ENCODE assay signal across 16 mouse cellular contexts in the genomic region with DNA sequence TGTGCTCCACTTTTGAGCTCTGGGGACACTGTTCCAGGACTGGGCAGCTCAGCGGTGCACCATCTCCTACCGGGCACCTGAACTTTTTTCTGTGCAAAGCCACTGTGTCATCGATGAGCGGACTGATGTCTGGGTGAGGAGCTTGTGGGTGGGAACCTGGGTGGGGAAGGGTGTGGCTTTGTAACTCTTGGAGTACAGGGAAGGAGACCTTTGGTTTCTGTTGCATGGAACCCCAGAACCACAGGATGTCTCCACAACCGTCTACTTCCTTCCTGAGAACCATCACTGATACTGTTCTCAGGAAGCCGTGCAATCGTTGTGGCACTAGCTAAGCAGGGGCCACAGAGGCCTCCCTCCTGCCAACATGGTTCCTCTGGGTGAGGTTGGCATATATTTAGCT. TPM values are rescaled to one million over a fixed set of nuclear protein-coding genes. Genes with fewer than 3 reads are reported as not detected.
DNase-seq lines count a peak whose midpoint lies in the region; ATAC-seq and TF ChIP-seq lines count a peak whose summit lies in the region.
"Had no signal": no experiment of that assay in that cellular context is flagged by ENCODE, and none has a peak within 500 bp of the region (broad histone marks: within the 10 kb centered on the region; RNA-seq: fewer than 3 reads in every experiment).

No protein-coding gene starts in this region.

- H3K4me1 ChIP-seq in lung, postnatal 0 days (ENCODE audit: insufficient read depth, low read depth, low read length) = peaks cover 20% of the 10 kb centered on the region; the same call in 1 of the 2 replicates
- H3K4me1 ChIP-seq in lung, adult 2 months (ENCODE audit: control insufficient read depth, insufficient read depth, low read length) = peaks cover 16% of the 10 kb centered on the region
- H3K4me1 ChIP-seq in intestine, postnatal 0 days (replicated peaks; ENCODE audit: control insufficient read depth, insufficient read depth, low read length) = peaks cover 14% of the 10 kb centered on the region
- H3K4me1 ChIP-seq in midbrain, postnatal 0 days (ENCODE audit: insufficient read depth, low read length) = peaks cover 19% of the 10 kb centered on the region

- ATAC-seq in lung, postnatal 0 days = no peak
- no peak for ATAC-seq in intestine, postnatal 0 days
- peak; percentile 40 for ATAC-seq in monocyte, adult 5-6 weeks (replicated peaks; ENCODE audit: insufficient number of reproducible peaks, low FRiP score, low TSS enrichment, poor library complexity, severe bottlenecking)
- no peak for ATAC-seq in midbrain, postnatal 0 days (ENCODE audit: low FRiP score)
- ATAC-seq: activated CD4-positive, CD25-positive, alpha-beta regulatory T cell, adult 4 months had no signal

- TF ChIP-seq POLR2A in lung, adult 2 months (IDR thresholded peaks at IDR 0.05; ENCODE audit: borderline replicate concordance, extremely low read depth, low read depth, low read length) = no peak

- TF ChIP-seq CTCF in lung, postnatal 0 days (IDR thresholded peaks at IDR 0.05) = no peak
- TF ChIP-seq CTCF in lung, adult 2 months (IDR thresholded peaks at IDR 0.05; ENCODE audit: insufficient read depth, low read length) = no peak
- TF ChIP-seq CTCF in intestine, postnatal 0 days (IDR thresholded peaks at IDR 0.05; ENCODE audit: low read depth) = no peak
- TF ChIP-seq CTCF in midbrain, postnatal 0 days (IDR thresholded peaks at IDR 0.05) = no peak

- no peak overlapping the region for H3K4me3 ChIP-seq in lung, postnatal 0 days (ENCODE audit: low read depth, low read length)
- H3K4me3 ChIP-seq in lung, adult 2 months (replicated peaks; ENCODE audit: extremely low read depth, low read depth, low read length) = no peak overlapping the region
- no peak overlapping the region for H3K4me3 ChIP-seq in intestine, postnatal 0 days (ENCODE audit: low read depth, low read length)
- no peak overlapping the region for H3K4me3 ChIP-seq in midbrain, postnatal 0 days (ENCODE audit: low read depth, low read length)
- H3K4me3 ChIP-seq: embryonic facial prominence, embryonic 15.5 days; heart, embryonic 10.5 days; limb, embryonic 13.5 days had no signal

- no peak overlapping the region for H3K27ac ChIP-seq in lung, postnatal 0 days (ENCODE audit: low read length)
- H3K27ac ChIP-seq in intestine, postnatal 0 days (ENCODE audit: low read depth, low read length) = peak overlapping the region; percentile 89; the same call in 1 of the 2 replicates
- no peak overlapping the region for H3K27ac ChIP-seq in midbrain, postnatal 0 days (ENCODE audit: low read depth, low read length)
- H3K27ac ChIP-seq: embryonic facial prominence, embryonic 15.5 days; heart, embryonic 10.5 days; hindbrain, embryonic 14.5 days; limb, embryonic 13.5 days had no signal

- DNase-seq in lung, postnatal 0 days (ENCODE audit: low spot score) = peak; percentile 22
- no peak for DNase-seq in lung, adult 2 months
- peak; percentile 34 for DNase-seq in T-cell, adult 2 months (ENCODE audit: low spot score)
- DNase-seq in left cerebral cortex, postnatal 36 days (ENCODE audit: low spot score in 2 of 2) = no peak
- DNase-seq in midbrain, postnatal 0 days (ENCODE audit: low spot score) = no peak
- DNase-seq in kidney, adult 11 months = no peak
- DNase-seq: midbrain, embryonic 14.5 days; spleen, adult 18-20 months had no signal

- TF ChIP-seq EP300 in lung, postnatal 0 days (IDR thresholded peaks at IDR 0.05) = no peak

- WGBS in lung, postnatal 0 days = 75% methylated on average over 7 of the region's 7 CpGs
- WGBS in lung, adult 2 months = 64% methylated on average over 7 of the region's 7 CpGs
- 51% methylated on average over 7 of the region's 7 CpGs for WGBS in intestine, postnatal 0 days
- whole genome bisulfite sequencing in midbrain, postnatal 0 days = 88% methylated on average over 7 of the region's 7 CpGs

- intact Hi-C loops in left cerebral cortex, postnatal 36 days (cut with DNase I) = no loop called here

- H3K36me3 ChIP-seq in lung, postnatal 0 days (ENCODE audit: insufficient read depth, low read length) = peaks cover 10% of the 10 kb centered on the region; the same call in 1 of the 2 replicates
- H3K36me3 ChIP-seq in intestine, postnatal 0 days (ENCODE audit: control insufficient read depth, insufficient read depth) = peaks cover 20% of the 10 kb centered on the region
- H3K36me3 ChIP-seq in midbrain, postnatal 0 days (ENCODE audit: insufficient read depth, low read length) = peaks cover 26% of the 10 kb centered on the region

- no peaks in the 10 kb centered on the region for H3K9me3 ChIP-seq in lung, postnatal 0 days (ENCODE audit: low read length)
- H3K9me3 ChIP-seq in intestine, postnatal 0 days (ENCODE audit: control insufficient read depth) = no peaks in the 10 kb centered on the region
- no peaks in the 10 kb centered on the region for H3K9me3 ChIP-seq in midbrain, postnatal 0 days (ENCODE audit: low read length)
- H3K9me3 ChIP-seq: embryonic facial prominence, embryonic 15.5 days; heart, embryonic 10.5 days; limb, embryonic 13.5 days had no signal

- no peaks in the 10 kb centered on the region for H3K27me3 ChIP-seq in lung, postnatal 0 days (replicated peaks; ENCODE audit: insufficient read depth, low read length)
- H3K27me3 ChIP-seq in intestine, postnatal 0 days (replicated peaks; ENCODE audit: control insufficient read depth, insufficient read depth, low read length) = no peaks in the 10 kb centered on the region
- no peaks in the 10 kb centered on the region for H3K27me3 ChIP-seq in midbrain, postnatal 0 days (ENCODE audit: insufficient read depth, low read length)

- H3K4me2 ChIP-seq in lung, postnatal 0 days (replicated peaks; ENCODE audit: low read depth, low read length) = no peak overlapping the region
- peak overlapping the region; percentile 9; the same call in 1 of the 2 replicates for H3K4me2 ChIP-seq in intestine, postnatal 0 days (replicated peaks; ENCODE audit: low read depth)
- no peak overlapping the region for H3K4me2 ChIP-seq in midbrain, postnatal 0 days (ENCODE audit: low read depth, low read length, poor library complexity, severe bottlenecking)
- H3K4me2 ChIP-seq: embryonic facial prominence, embryonic 15.5 days; hindbrain, embryonic 14.5 days; limb, embryonic 13.5 days had no signal

- no peak overlapping the region for H3K9ac ChIP-seq in lung, postnatal 0 days (replicated peaks; ENCODE audit: low read depth)
- no peak overlapping the region for H3K9ac ChIP-seq in intestine, postnatal 0 days (ENCODE audit: low read depth, low read length)
- no peak overlapping the region for H3K9ac ChIP-seq in midbrain, postnatal 0 days (replicated peaks; ENCODE audit: low read length, poor library complexity, severe bottlenecking)
- H3K9ac ChIP-seq: embryonic facial prominence, embryonic 15.5 days; hindbrain, embryonic 14.5 days; limb, embryonic 13.5 days had no signal

RNA-seq across cellular contexts. Expression of gene Stk16, which starts 2.5 kb away (rescaled TPM):
- 75.8 and 77.0 TPM in 2 replicates for polyA plus RNA-seq in lung, postnatal 0 days (2015; fragmentation: Nextera tagmentation; extraction: Ambion mirVana)
- polyA plus RNA-seq in lung, adult 2 months (2012; rRNA removed) = 130 and 140 TPM in 2 replicates
- polyA plus RNA-seq in intestine, postnatal 0 days (2015; fragmentation: Nextera tagmentation; extraction: Ambion mirVana) = 50.5 and 54.4 TPM in 2 replicates
- 35.5 to 62.5 TPM (median 42.0 TPM) in 3 replicates for total RNA-seq in monocyte, adult 5-6 weeks (2017)
- 10 to 100 TPM; 80.3 to 85.9 TPM for total RNA-seq in left cerebral cortex, postnatal 36 days (2021)
- 98.8 and 130 TPM in 2 replicates for total RNA-seq in midbrain, postnatal 0 days (2014; rRNA removed)
- 111 and 113 TPM in 2 replicates for polyA plus RNA-seq in midbrain, postnatal 0 days (2015; fragmentation: Nextera tagmentation; extraction: Ambion mirVana)

RNA-seq across cellular contexts. Expression of gene Glb1l, which starts 2.5 kb away (rescaled TPM):
- 8.6 and 10.1 TPM in 2 replicates for polyA plus RNA-seq in lung, postnatal 0 days (2015; fragmentation: Nextera tagmentation; extraction: Ambion mirVana)
- 8.8 and 15.4 TPM in 2 replicates for polyA plus RNA-seq in lung, adult 2 months (2012; rRNA removed)
- 3.6 and 3.7 TPM in 2 replicates for polyA plus RNA-seq in intestine, postnatal 0 days (2015; fragmentation: Nextera tagmentation; extraction: Ambion mirVana)
- 9.2 to 12.8 TPM (median 9.2 TPM) in 3 replicates for total RNA-seq in monocyte, adult 5-6 weeks (2017)
- 10 to 100 TPM; 10.4 to 15.8 TPM for total RNA-seq in left cerebral cortex, postnatal 36 days (2021)
- 18.3 and 25.6 TPM in 2 replicates for total RNA-seq in midbrain, postnatal 0 days (2014; rRNA removed)
- 18.2 and 18.4 TPM in 2 replicates for polyA plus RNA-seq in midbrain, postnatal 0 days (2015; fragmentation: Nextera tagmentation; extraction: Ambion mirVana)

RNA-seq across cellular contexts. Expression of gene Tuba4a, which starts 6.6 kb away (rescaled TPM):
- polyA plus RNA-seq in lung, postnatal 0 days (2015; fragmentation: Nextera tagmentation; extraction: Ambion mirVana) = 46.6 and 50.5 TPM in 2 replicates
- polyA plus RNA-seq in lung, adult 2 months (2012; rRNA removed) = 36.6 and 103 TPM in 2 replicates
- polyA plus RNA-seq in intestine, postnatal 0 days (2015; fragmentation: Nextera tagmentation; extraction: Ambion mirVana) = 113 and 119 TPM in 2 replicates
- total RNA-seq in monocyte, adult 5-6 weeks (2017) = 55.7 to 63.9 TPM (median 58.5 TPM) in 3 replicates
- total RNA-seq in left cerebral cortex, postnatal 36 days (2021) = 100 to 1,000 TPM; 579 to 672 TPM
- 99.2 and 165 TPM in 2 replicates for total RNA-seq in midbrain, postnatal 0 days (2014; rRNA removed)
- 87.0 and 115 TPM in 2 replicates for polyA plus RNA-seq in midbrain, postnatal 0 days (2015; fragmentation: Nextera tagmentation; extraction: Ambion mirVana)

RNA-seq across cellular contexts. Expression of gene A630095N17Rik, which starts 18.8 kb away (rescaled TPM):
- polyA plus RNA-seq in lung, postnatal 0 days (2015; fragmentation: Nextera tagmentation; extraction: Ambion mirVana) = not detected in 2 replicates
- not detected in 2 replicates for polyA plus RNA-seq in lung, adult 2 months (2012; rRNA removed)
- not detected in 2 replicates for polyA plus RNA-seq in intestine, postnatal 0 days (2015; fragmentation: Nextera tagmentation; extraction: Ambion mirVana)
- total RNA-seq in monocyte, adult 5-6 weeks (2017) = not detected in 3 replicates
- not detected for total RNA-seq in left cerebral cortex, postnatal 36 days (2021)
- not detected in 2 replicates for total RNA-seq in midbrain, postnatal 0 days (2014; rRNA removed)
- not detected in 2 replicates for polyA plus RNA-seq in midbrain, postnatal 0 days (2015; fragmentation: Nextera tagmentation; extraction: Ambion mirVana)
- polyA plus RNA-seq: activated CD4-positive, CD25-positive, alpha-beta regulatory T cell, adult 4 months; embryonic facial prominence, embryonic 15.5 days; heart, embryonic 10.5 days; hindbrain, embryonic 14.5 days; large intestine, adult 2 months; limb, embryonic 13.5 days; midbrain, embryonic 14.5 days had no signal

RNA-seq across cellular contexts. Expression of gene Atg9a, which starts 21.1 kb away (rescaled TPM):
- polyA plus RNA-seq in lung, postnatal 0 days (2015; fragmentation: Nextera tagmentation; extraction: Ambion mirVana) = 23.7 and 28.3 TPM in 2 replicates
- 65.7 and 73.3 TPM in 2 replicates for polyA plus RNA-seq in lung, adult 2 months (2012; rRNA removed)
- 23.5 and 25.2 TPM in 2 replicates for polyA plus RNA-seq in intestine, postnatal 0 days (2015; fragmentation: Nextera tagmentation; extraction: Ambion mirVana)
- 14.6 to 21.0 TPM (median 20.4 TPM) in 3 replicates for total RNA-seq in monocyte, adult 5-6 weeks (2017)
- total RNA-seq in left cerebral cortex, postnatal 36 days (2021) = 100 to 1,000 TPM; 138 to 146 TPM
- total RNA-seq in midbrain, postnatal 0 days (2014; rRNA removed) = 97.0 and 135 TPM in 2 replicates
- 71.8 and 75.6 TPM in 2 replicates for polyA plus RNA-seq in midbrain, postnatal 0 days (2015; fragmentation: Nextera tagmentation; extraction: Ambion mirVana)

Comparison
In these comparisons a context has a peak if more than half of its experiments do, and no peak if none do; other contexts are left out.
1. DNase-seq: peak in lung, postnatal 0 days (single experiment) and T-cell, adult 2 months (single experiment); none in lung, adult 2 months (single experiment), left cerebral cortex, postnatal 36 days (0 of 2), midbrain, postnatal 0 days (single experiment) and kidney, adult 11 months (single experiment).